28 mouse cellular contexts compared by ENCODE assay signal in genomic region chr12:58827864-58828263, GRCm38 (mm10).
A peak's percentile ranks its signal among the peaks of the same experiment; 100 is the strongest.
DNase-seq lines count a peak whose midpoint lies in the region; ATAC-seq and TF ChIP-seq lines count a peak whose summit lies in the region.
"Had no signal": no experiment of that assay in that cellular context is flagged by ENCODE, and none has a peak within 500 bp of the region (broad histone marks: within the 10 kb centered on the region; RNA-seq: fewer than 3 reads in every experiment).

No protein-coding gene starts in this region.

- TF ChIP-seq EP300 in liver, postnatal 0 days (IDR thresholded peaks at IDR 0.05; ENCODE audit: low read depth): no peak
- no peak for TF ChIP-seq EP300 in stomach, postnatal 0 days (optimal IDR thresholded peaks at IDR 0.05)

- TF ChIP-seq CTCF in liver, postnatal 0 days (IDR thresholded peaks at IDR 0.05; ENCODE audit: low read depth): no peak
- no peak for TF ChIP-seq CTCF in stomach, postnatal 0 days (IDR thresholded peaks at IDR 0.05; ENCODE audit: low read depth)

- no peaks in the 10 kb centered on the region for H3K4me1 ChIP-seq in liver, postnatal 0 days (ENCODE audit: insufficient read depth)
- H3K4me1 ChIP-seq in liver, embryonic 12.5 days: no peaks in the 10 kb centered on the region; the same call in 1 of the 2 replicates
- H3K4me1 ChIP-seq in stomach, postnatal 0 days (replicated peaks; ENCODE audit: control insufficient read depth, insufficient read depth): no peaks in the 10 kb centered on the region
- H3K4me1 ChIP-seq: forebrain, embryonic 10.5 days; forebrain, embryonic 13.5 days; heart, embryonic 12.5 days; heart, embryonic 15.5 days; hindbrain, embryonic 10.5 days; hindbrain, embryonic 13.5 days; intestine, embryonic 15.5 days had no signal

- intact Hi-C loops in gastrocnemius, postnatal 14 days (cut with DNase I; ENCODE audit: low total_unique reads): no loop called here

- no peak overlapping the region for H3K27ac ChIP-seq in liver, postnatal 0 days (ENCODE audit: low read depth)
- no peak overlapping the region for H3K27ac ChIP-seq in liver, embryonic 12.5 days
- no peak overlapping the region for H3K27ac ChIP-seq in stomach, postnatal 0 days (replicated peaks)
- H3K27ac ChIP-seq: forebrain, embryonic 10.5 days; forebrain, embryonic 13.5 days; gastrocnemius, adult 2 months; heart, embryonic 15.5 days; hindbrain, embryonic 10.5 days; hindbrain, embryonic 13.5 days; intestine, embryonic 15.5 days had no signal

- ATAC-seq in liver, postnatal 0 days: peak; percentile 73
- ATAC-seq in liver, embryonic 12.5 days: no peak
- ATAC-seq in stomach, postnatal 0 days (ENCODE audit: low FRiP score, low TSS enrichment): peak; percentile 51; the same call in 1 of the 2 replicates
- ATAC-seq: CD4-positive, CD25-positive, alpha-beta regulatory T cell, adult 4 months; forebrain, embryonic 13.5 days; forebrain, embryonic 16.5 days; hindbrain, embryonic 16.5 days; intestine, embryonic 15.5 days had no signal

- DNase-seq in adrenal gland, adult (ENCODE audit: inconsistent age in 2 of 2, low spot score in 1 of 2): peak; percentile 20 to 37
- DNase-seq in adrenal gland, postnatal 4 days (ENCODE audit: low spot score in 2 of 2): no peak
- DNase-seq in liver, postnatal 0 days: no peak
- no peak for DNase-seq in stomach, postnatal 0 days (ENCODE audit: low spot score)
- DNase-seq in gastrocnemius, postnatal 14 days: no peak
- DNase-seq: adrenal gland, adult 2 months; adrenal gland, postnatal 14 days; cerebellum, adult 11-12 months; cerebellum, adult 8-10 months; cerebellum, postnatal 10 days; cerebellum, postnatal 36 days; embryo, embryonic 11 days; gastrocnemius, adult 2 months; gastrocnemius, postnatal 25 days; heart, adult 18-20 months; heart, postnatal 10 days; heart, postnatal 36 days had no signal

- H3K27me3 ChIP-seq in liver, postnatal 0 days (ENCODE audit: insufficient read depth, low read length): no peaks in the 10 kb centered on the region
- H3K27me3 ChIP-seq in liver, embryonic 12.5 days (replicated peaks): no peaks in the 10 kb centered on the region
- H3K27me3 ChIP-seq in stomach, postnatal 0 days (ENCODE audit: control insufficient read depth, insufficient read depth, low read length): no peaks in the 10 kb centered on the region
- H3K27me3 ChIP-seq: forebrain, embryonic 13.5 days; heart, embryonic 12.5 days; heart, embryonic 15.5 days; hindbrain, embryonic 13.5 days; intestine, embryonic 15.5 days had no signal

- H3K4me3 ChIP-seq in liver, postnatal 0 days (ENCODE audit: low read depth, low read length): no peak overlapping the region
- no peak overlapping the region for H3K4me3 ChIP-seq in liver, embryonic 12.5 days
- no peak overlapping the region for H3K4me3 ChIP-seq in stomach, postnatal 0 days (ENCODE audit: low read depth, low read length)
- H3K4me3 ChIP-seq: forebrain, embryonic 10.5 days; forebrain, embryonic 13.5 days; gastrocnemius, adult 2 months; heart, embryonic 12.5 days; heart, embryonic 15.5 days; hindbrain, embryonic 10.5 days; hindbrain, embryonic 13.5 days; intestine, embryonic 15.5 days had no signal

- H3K9me3 ChIP-seq in liver, postnatal 0 days (ENCODE audit: low read length): no peaks in the 10 kb centered on the region
- H3K9me3 ChIP-seq in liver, embryonic 12.5 days (replicated peaks): no peaks in the 10 kb centered on the region
- no peaks in the 10 kb centered on the region for H3K9me3 ChIP-seq in stomach, postnatal 0 days (ENCODE audit: control insufficient read depth, low read length)
- H3K9me3 ChIP-seq: forebrain, embryonic 10.5 days; forebrain, embryonic 13.5 days; heart, embryonic 12.5 days; heart, embryonic 15.5 days; hindbrain, embryonic 10.5 days; hindbrain, embryonic 13.5 days; intestine, embryonic 15.5 days had no signal

- no peak overlapping the region for H3K9ac ChIP-seq in liver, postnatal 0 days (replicated peaks)
- no peak overlapping the region for H3K9ac ChIP-seq in liver, embryonic 12.5 days
- H3K9ac ChIP-seq in stomach, postnatal 0 days (ENCODE audit: low read length): no peak overlapping the region
- H3K9ac ChIP-seq: forebrain, embryonic 13.5 days; heart, embryonic 12.5 days; heart, embryonic 15.5 days; hindbrain, embryonic 13.5 days; intestine, embryonic 15.5 days had no signal

- H3K4me2 ChIP-seq in liver, postnatal 0 days (ENCODE audit: low read depth, low read length): no peak overlapping the region
- no peak overlapping the region for H3K4me2 ChIP-seq in liver, embryonic 12.5 days
- H3K4me2 ChIP-seq in stomach, postnatal 0 days (replicated peaks; ENCODE audit: low read depth): no peak overlapping the region
- H3K4me2 ChIP-seq: forebrain, embryonic 13.5 days; heart, embryonic 12.5 days; heart, embryonic 15.5 days; hindbrain, embryonic 13.5 days; intestine, embryonic 15.5 days had no signal

- no peaks in the 10 kb centered on the region for H3K36me3 ChIP-seq in liver, postnatal 0 days (replicated peaks; ENCODE audit: insufficient read depth, low read length)
- H3K36me3 ChIP-seq in liver, embryonic 12.5 days: no peaks in the 10 kb centered on the region
- H3K36me3 ChIP-seq in stomach, postnatal 0 days (ENCODE audit: control insufficient read depth, insufficient read depth, low read length): no peaks in the 10 kb centered on the region
- H3K36me3 ChIP-seq: forebrain, embryonic 10.5 days; heart, embryonic 12.5 days; heart, embryonic 15.5 days; hindbrain, embryonic 10.5 days; hindbrain, embryonic 13.5 days; intestine, embryonic 15.5 days had no signal

Comparison
In these comparisons a context has a peak if more than half of its experiments do, and no peak if none do; other contexts are left out.
1. DNase-seq: peak in adrenal gland, adult (2 of 2); none in adrenal gland, postnatal 4 days (0 of 2), liver, postnatal 0 days (single experiment), stomach, postnatal 0 days (single experiment) and gastrocnemius, postnatal 14 days (single experiment).